Mouse (Mus musculus) ES-Bruce4 (cell line): ENCODE results near the gene Fam89b.

Experiments used
- CTCF ChIP-seq: IDR thresholded peaks from one replicate; pipeline ENCODE4 v1.8.1; 2011; ENCODE audit warnings: low read depth, low read length
- EP300 ChIP-seq: IDR thresholded peaks from 2 replicates; pipeline ENCODE4 v1.6.1; 2011; ENCODE audit warnings: low read depth, low read length; ENCODE audit not compliant: insufficient read depth
- POLR2A ChIP-seq: IDR thresholded peaks from one replicate; pipeline ENCODE4 v1.8.1; 2011; ENCODE audit warnings: low read length; ENCODE audit not compliant: insufficient read depth

DNA sequence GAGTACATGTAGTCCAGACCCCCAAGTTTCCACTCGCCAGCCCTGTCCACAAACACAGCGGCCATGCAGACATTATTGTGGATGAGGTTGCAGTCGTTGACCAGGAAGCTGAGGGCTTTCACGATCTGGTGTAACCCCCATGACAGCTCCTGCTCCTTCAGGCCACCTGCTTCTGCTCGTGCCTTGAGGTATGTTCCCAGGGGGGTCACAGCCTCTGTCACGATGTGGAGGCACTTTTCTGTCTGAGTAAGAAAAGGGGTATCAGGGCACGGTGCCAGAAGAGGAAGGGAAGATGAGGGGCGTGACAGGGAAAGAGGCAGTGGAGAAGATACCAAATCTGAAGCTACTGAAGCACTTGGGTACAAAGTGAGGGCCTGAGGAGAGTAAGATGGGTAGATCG lies 40.9 kb upstream of the Fam89b start:
- no peak for TF ChIP-seq POLR2A
- no peak for TF ChIP-seq CTCF
- TF ChIP-seq EP300: no peak
